Mouse (Mus musculus) large intestine, adult 2 months (tissue): Measurements from ENCODE around the gene Usp9y. TPM values are rescaled to one million over a fixed set of nuclear protein-coding genes. Genes with fewer than 3 reads are reported as not detected.

ENCODE experiments used
- DNase-seq: peaks from one replicate; pipeline ENCODE4 v3.0.0-alpha.2; 2012; ENCODE audit warnings: low read depth, low spot score
- WGBS: fragments of 180-500 bp; shearing (Covaris S2); methylation state at CpG from one replicate; pipeline ENCODE4 v1.1.7; 2018; 5-methylcytosine and 5-hydroxymethylcytosine counted together
- polyA plus RNA-seq: library from polyadenylated mRNA; depleted of rRNA; stranded (reverse); fragments of >200 nt; gene quantifications from 2 replicates; pipeline ENCODE4 v1.2.3, GENCODE M21; 2012; rRNA removed

Gene Usp9y
- not detected in 2 replicates for polyA plus RNA-seq

DNA sequence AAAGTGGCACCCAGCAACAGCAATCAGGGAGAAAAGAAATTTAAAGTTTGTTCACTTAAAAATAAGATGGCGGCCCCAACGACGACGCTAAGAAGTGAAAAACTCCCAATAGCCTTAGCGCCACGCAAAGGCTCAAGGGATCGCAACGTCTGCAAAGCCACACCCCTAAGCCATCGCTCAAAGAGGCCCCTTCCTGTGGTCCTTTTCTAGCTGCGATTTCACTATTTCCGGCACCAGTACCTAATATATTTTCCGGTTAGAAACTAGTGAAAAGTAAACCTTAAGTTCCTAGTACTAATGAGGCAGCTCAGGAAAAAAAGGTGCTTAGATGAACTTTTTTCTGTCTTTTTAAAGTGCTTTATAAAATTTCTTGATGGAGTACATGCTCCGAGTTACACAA is at the start of gene Usp9y:
Gene Usp9y, minus strand, starts transcription at position 101 of the 400 bp plus-strand sequence.
- WGBS: 91% methylated on average over 13 of the region's 13 CpGs
- DNase-seq: no peak

DNA sequence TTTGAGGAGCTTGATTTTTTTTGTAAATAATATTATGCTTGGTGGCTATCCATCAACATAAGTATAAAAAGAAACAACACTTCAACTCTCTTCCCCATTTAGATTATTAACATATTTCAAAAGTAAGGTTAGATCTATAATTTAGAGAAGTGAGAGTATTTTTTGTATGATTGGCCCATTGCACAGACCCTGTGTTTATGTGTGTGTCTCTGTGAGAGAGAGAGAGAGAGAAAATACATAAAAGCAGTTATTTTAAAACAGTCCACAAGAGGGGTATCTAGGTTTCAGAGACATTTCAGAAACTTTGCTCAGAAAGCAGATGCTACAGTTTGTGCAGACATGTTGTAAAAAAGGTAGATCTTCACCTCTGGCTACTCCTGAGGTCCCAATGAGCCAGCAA is 165.9 kb downstream of the Usp9y start:
- no peak for DNase-seq

DNA sequence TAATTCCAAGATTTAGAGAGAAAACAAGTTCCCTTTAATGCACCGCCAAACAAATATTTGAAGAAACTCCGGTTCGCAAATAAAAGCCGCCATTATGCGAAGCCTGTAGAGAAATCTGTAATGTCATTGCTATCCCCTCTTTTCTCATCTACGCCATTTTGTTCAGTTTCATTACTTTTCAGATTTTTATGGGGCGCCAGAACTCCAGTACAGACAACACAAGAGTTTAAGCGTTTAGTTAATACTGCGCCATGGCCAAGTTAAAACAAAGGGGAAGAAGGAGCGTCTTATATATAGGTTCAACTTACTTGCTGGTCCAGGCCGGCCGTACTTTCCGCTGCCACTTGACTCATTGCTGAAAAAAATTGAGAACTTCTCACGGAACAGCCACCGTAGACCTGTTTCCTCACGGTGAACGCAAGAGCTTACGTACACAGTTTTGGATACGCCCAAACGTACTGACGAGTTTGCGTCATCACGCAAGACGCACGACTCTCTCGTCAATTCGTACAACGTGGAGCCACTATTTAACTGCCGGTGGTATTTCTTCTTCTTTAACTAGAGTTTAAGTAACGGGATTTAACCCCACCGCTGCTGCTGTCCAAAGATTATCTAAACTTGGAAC is 173.3 kb downstream of the Usp9y start, which contains the start of gene Ddx3y:
Gene Ddx3y, minus strand, starts transcription at position 459 of the 625 bp plus-strand sequence.
- under 1% methylated on average over 30 of the region's 31 CpGs for WGBS
- DNase-seq: peak; percentile 56

- DNase-seq: peak; percentile 19
- 6% methylated on average over 12 of the region's 12 CpGs for WGBS
Observed at GRCm38 (mm10) chrY:1285735-1286134, 173.8 kb downstream of the Usp9y start.

Other genes with a start within 250 kb of the Usp9y start
- 3.2 TPM in 1 of 2 replicates, not detected in the other for gene Uty, start 214.0 kb downstream of the Usp9y start, polyA plus RNA-seq
- 3.2 TPM in 1 of 2 replicates, not detected in the other for gene Ddx3y, start 173.2 kb downstream of the Usp9y start, polyA plus RNA-seq